Mouse (Mus musculus) brain, embryonic 14.5 days (tissue): Measurements from ENCODE around the gene Sort1.

Experiments used
- CTCF ChIP-seq: fragments of 200-500 bp; IDR thresholded peaks from 2 replicates; pipeline ENCODE4 v1.5.1; 2012; ENCODE audit warnings: inconsistent platforms, mild to moderate bottlenecking, moderate library complexity, borderline replicate concordance; ENCODE audit not compliant: insufficient read depth, insufficient read length; ENCODE audit errors: extremely low read depth
- POLR2A ChIP-seq: fragments of 200-500 bp; IDR thresholded peaks from 2 replicates; pipeline ENCODE4 v1.6.1; 2012; ENCODE audit warnings: mild to moderate bottlenecking, inconsistent platforms, borderline replicate concordance; ENCODE audit not compliant: poor library complexity, insufficient read depth, insufficient read length, severe bottlenecking; ENCODE audit errors: extremely low read depth

GRCm38 (mm10) chr3:108256719-108257637 lies 26.9 kb upstream of the Sort1 start, which contains the start of gene Psma5:
- TF ChIP-seq CTCF, result no peak
- no peak for TF ChIP-seq POLR2A
